Comparison of ENCODE assay signal across 19 mouse cellular contexts in genomic region chr8:24374503-24374902, GRCm38 (mm10).
DNase-seq lines count a peak whose midpoint lies in the region; ATAC-seq and TF ChIP-seq lines count a peak whose summit lies in the region.
"Had no signal": no experiment of that assay in that cellular context is flagged by ENCODE, and none has a peak within 500 bp of the region (broad histone marks: within the 10 kb centered on the region; RNA-seq: fewer than 3 reads in every experiment).

No protein-coding gene starts in this region.

- no peaks in the 10 kb centered on the region for H3K4me1 ChIP-seq in kidney, postnatal 0 days (replicated peaks; ENCODE audit: insufficient read depth, low read length)
- no peaks in the 10 kb centered on the region for H3K4me1 ChIP-seq in kidney, embryonic 14.5 days (ENCODE audit: control insufficient read depth, insufficient read depth, low read length)
- H3K4me1 ChIP-seq in lung, postnatal 0 days (ENCODE audit: insufficient read depth, low read depth, low read length) = no peaks in the 10 kb centered on the region
- H3K4me1 ChIP-seq: heart, embryonic 12.5 days; hindbrain, embryonic 10.5 days; neural tube, embryonic 12.5 days had no signal

- no peak overlapping the region for H3K9ac ChIP-seq in kidney, postnatal 0 days (ENCODE audit: low read depth, low read length)
- no peak overlapping the region for H3K9ac ChIP-seq in kidney, embryonic 14.5 days (ENCODE audit: low read depth, low read length)
- H3K9ac ChIP-seq in lung, postnatal 0 days (replicated peaks; ENCODE audit: low read depth) = no peak overlapping the region
- H3K9ac ChIP-seq: heart, embryonic 12.5 days; neural tube, embryonic 12.5 days had no signal

- no peak overlapping the region for H3K4me2 ChIP-seq in kidney, postnatal 0 days (ENCODE audit: low read length)
- H3K4me2 ChIP-seq in kidney, embryonic 14.5 days (replicated peaks; ENCODE audit: low read depth, low read length) = no peak overlapping the region
- no peak overlapping the region for H3K4me2 ChIP-seq in lung, postnatal 0 days (replicated peaks; ENCODE audit: low read depth, low read length)
- H3K4me2 ChIP-seq: heart, embryonic 12.5 days; neural tube, embryonic 12.5 days had no signal

- no peak for ATAC-seq in kidney, postnatal 0 days (replicated peaks; ENCODE audit: low FRiP score, low read depth)
- ATAC-seq in kidney, embryonic 14.5 days (ENCODE audit: low FRiP score, low TSS enrichment) = no peak
- no peak for ATAC-seq in lung, postnatal 0 days

- no peak for TF ChIP-seq EP300 in lung, postnatal 0 days (IDR thresholded peaks at IDR 0.05)

- TF ChIP-seq CTCF in kidney, postnatal 0 days (IDR thresholded peaks at IDR 0.05; ENCODE audit: low read depth) = peak; percentile 51
- peak; percentile 51 for TF ChIP-seq CTCF in lung, postnatal 0 days (IDR thresholded peaks at IDR 0.05)

- no peaks in the 10 kb centered on the region for H3K9me3 ChIP-seq in kidney, postnatal 0 days (replicated peaks; ENCODE audit: low read length)
- no peaks in the 10 kb centered on the region for H3K9me3 ChIP-seq in kidney, embryonic 14.5 days (ENCODE audit: control insufficient read depth, low read length)
- H3K9me3 ChIP-seq in lung, postnatal 0 days (ENCODE audit: low read length) = no peaks in the 10 kb centered on the region
- H3K9me3 ChIP-seq: hindbrain, embryonic 10.5 days; neural tube, embryonic 12.5 days had no signal

- H3K4me3 ChIP-seq in kidney, postnatal 0 days (replicated peaks; ENCODE audit: low read depth, low read length) = no peak overlapping the region
- no peak overlapping the region for H3K4me3 ChIP-seq in kidney, embryonic 14.5 days (ENCODE audit: low read length)
- no peak overlapping the region for H3K4me3 ChIP-seq in lung, postnatal 0 days (ENCODE audit: low read depth, low read length)
- H3K4me3 ChIP-seq: heart, embryonic 12.5 days; hindbrain, embryonic 10.5 days; neural tube, embryonic 12.5 days had no signal

- 93% methylated on average over 1 of the region's 1 CpGs for WGBS in kidney, postnatal 0 days
- WGBS in kidney, embryonic 14.5 days = 86% methylated on average over 1 of the region's 1 CpGs
- 65% methylated on average over 1 of the region's 1 CpGs for WGBS in lung, postnatal 0 days

- no peak overlapping the region for H3K27ac ChIP-seq in kidney, postnatal 0 days
- H3K27ac ChIP-seq in kidney, embryonic 14.5 days (ENCODE audit: low read depth, low read length) = no peak overlapping the region
- H3K27ac ChIP-seq in lung, postnatal 0 days (ENCODE audit: low read length) = no peak overlapping the region
- H3K27ac ChIP-seq: hindbrain, embryonic 10.5 days; macrophage; neural tube, embryonic 12.5 days had no signal

- no peaks in the 10 kb centered on the region for H3K27me3 ChIP-seq in kidney, postnatal 0 days (ENCODE audit: insufficient read depth, low read length)
- H3K27me3 ChIP-seq in kidney, embryonic 14.5 days (ENCODE audit: control insufficient read depth, insufficient read depth, low read length) = no peaks in the 10 kb centered on the region
- no peaks in the 10 kb centered on the region for H3K27me3 ChIP-seq in lung, postnatal 0 days (replicated peaks; ENCODE audit: insufficient read depth, low read length)
- H3K27me3 ChIP-seq: heart, embryonic 12.5 days; neural tube, embryonic 12.5 days had no signal

- H3K36me3 ChIP-seq in kidney, postnatal 0 days (ENCODE audit: insufficient read depth, low read length) = no peaks in the 10 kb centered on the region
- H3K36me3 ChIP-seq in kidney, embryonic 14.5 days (ENCODE audit: control insufficient read depth, insufficient read depth, low read length) = no peaks in the 10 kb centered on the region
- H3K36me3 ChIP-seq in lung, postnatal 0 days (ENCODE audit: insufficient read depth, low read length) = no peaks in the 10 kb centered on the region
- H3K36me3 ChIP-seq: heart, embryonic 12.5 days; hindbrain, embryonic 10.5 days; neural tube, embryonic 12.5 days had no signal

- peak; percentile 21 to 29 for DNase-seq in cerebellum, postnatal 10 days
- no peak for DNase-seq in cerebellum, adult 8-10 months
- DNase-seq in kidney, postnatal 0 days (ENCODE audit: low spot score) = no peak
- no peak for DNase-seq in lung, postnatal 0 days (ENCODE audit: low spot score)
- DNase-seq in lung, postnatal 25 days (ENCODE audit: low spot score) = no peak
- peak; percentile 10 for DNase-seq in adrenal gland, postnatal 25 days
- no peak for DNase-seq in urinary bladder, postnatal 14 days (ENCODE audit: low spot score)
- DNase-seq: cerebellum, adult 11-12 months; kidney, adult 11 months; layer of hippocampus, adult 9-11 months; left cerebral cortex, postnatal 4 days; midbrain, embryonic 14.5 days; retina, postnatal 1 day; spleen, adult 18-20 months had no signal

Comparison
In these comparisons a context has a peak if more than half of its experiments do, and no peak if none do; other contexts are left out.
1. DNase-seq: peak in cerebellum, postnatal 10 days (2 of 2) and adrenal gland, postnatal 25 days (single experiment); none in cerebellum, adult 8-10 months (single experiment), kidney, postnatal 0 days (single experiment), lung, postnatal 0 days (single experiment), lung, postnatal 25 days (single experiment) and urinary bladder, postnatal 14 days (single experiment).